Mouse (Mus musculus): ENCODE results near the gene Fosl1.

- peak; percentile 89 for TF ChIP-seq POLR2A (IDR thresholded peaks at IDR 0.05; ENCODE audit: borderline replicate concordance, extremely low read depth, insufficient read depth, insufficient read length, poor library complexity, severe bottlenecking)
- TF ChIP-seq CTCF (IDR thresholded peaks at IDR 0.05; ENCODE audit: borderline replicate concordance, extremely low read depth, insufficient read depth, insufficient read length) = no peak
Observed at GRCm38 (mm10) chr19:5490313-5490897, 43.1 kb downstream of the Fosl1 start, which contains the start of gene Cfl1.

All from brain, embryonic 14.5 days (tissue).